Mouse (Mus musculus) cerebellum, adult (tissue): ENCODE results near the gene Ica1.

Source experiments
- ATAC-seq: cut with Nextera tagmentation; 2 replicates; pipeline ENCODE4 v1.9.2; 2017; ENCODE audit warnings: mild to moderate bottlenecking, moderate library complexity, mixed read lengths; ENCODE audit not compliant: insufficient number of reproducible peaks, low FRiP score, low TSS enrichment

The Ica1 gene

DNA sequence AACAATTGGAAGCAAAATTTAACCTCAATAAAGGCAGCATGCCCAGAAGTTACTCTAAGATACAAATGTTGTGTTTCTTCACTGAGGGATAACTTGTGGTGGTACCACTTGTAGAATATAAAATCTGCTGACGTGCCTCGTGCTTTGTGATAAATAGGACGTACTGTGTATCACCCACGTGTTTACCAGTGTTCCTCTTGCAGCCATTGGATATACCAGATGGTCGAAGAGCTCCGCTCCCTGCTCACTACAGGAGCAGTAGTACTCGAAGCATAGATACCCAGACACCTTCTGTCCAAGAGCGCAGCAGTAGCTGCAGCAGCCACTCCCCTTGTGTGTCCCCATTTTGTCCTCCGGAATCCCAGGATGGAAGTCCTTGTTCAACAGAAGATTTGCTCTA is 195.9 kb downstream of the Ica1 start:
- no peak for ATAC-seq
